Mouse (Mus musculus) CD4-positive, CD25-positive, alpha-beta regulatory T cell, adult 9 weeks (primary cell): ENCODE data around the gene Cdhr4. TPM values are rescaled to one million over a fixed set of nuclear protein-coding genes. Genes with fewer than 3 reads are reported as not detected.

Source experiments
- polyA plus RNA-seq: library from polyadenylated mRNA; unstranded; fragments of 100-300 nt; shearing (Covaris generic); gene quantifications from one replicate; pipeline ENCODE4 v1.2.1, GENCODE M21; 2017

Cdhr4 gene
- polyA plus RNA-seq: 0.42 TPM

GRCm38 (mm10) chr9:107992197-107992596 lies at the start of gene Cdhr4:
Gene Cdhr4 (plus strand): TSS chr9:107992497.

GRCm38 (mm10) chr9:107949922-107950235 lies 42.4 kb upstream of the Cdhr4 start, which contains the start of gene Traip:
Gene Traip (plus strand): TSS chr9:107950136.

GRCm38 (mm10) chr9:107975399-107976386 lies 16.6 kb upstream of the Cdhr4 start, which contains the start of gene Uba7:
Gene Uba7 (plus strand): TSS chr9:107975505.

GRCm38 (mm10) chr9:107982681-107983346 lies 9.5 kb upstream of the Cdhr4 start, which contains the start of gene Gm20661:
Gene Gm20661 (plus strand): TSS chr9:107983058.

GRCm38 (mm10) chr9:107985131-107986119 lies 6.9 kb upstream of the Cdhr4 start, which contains the start of gene Inka1:
Gene Inka1 (minus strand): TSS chr9:107985879.

GRCm38 (mm10) chr9:107996049-107996448 lies 3.8 kb downstream of the Cdhr4 start, which contains the start of gene Gm20662:
Gene Gm20662 (plus strand): TSS chr9:107996349.

GRCm38 (mm10) chr9:108001922-108002770 lies 9.8 kb downstream of the Cdhr4 start, which contains the start of gene Ip6k1:
Gene Ip6k1 (plus strand): TSS chr9:108002501.

GRCm38 (mm10) chr9:108049016-108049455 lies 56.7 kb downstream of the Cdhr4 start, which contains the start of gene Gmppb:
Gene Gmppb (plus strand): TSS chr9:108049242.

Other genes with a start within 250 kb of the Cdhr4 start
- 336 TPM for gene Rbm5, start 221.5 kb upstream of the Cdhr4 start, polyA plus RNA-seq
- gene Rbm6, start 119.3 kb upstream of the Cdhr4 start, polyA plus RNA-seq: 128 TPM
- 15.9 TPM for gene Mon1a, start 104.3 kb upstream of the Cdhr4 start, polyA plus RNA-seq
- not detected for gene Mst1r, start 85.6 kb upstream of the Cdhr4 start, polyA plus RNA-seq
- gene Actl11, start 64.0 kb upstream of the Cdhr4 start, polyA plus RNA-seq: not detected
- gene Camkv, start 56.8 kb upstream of the Cdhr4 start, polyA plus RNA-seq: not detected
- gene Traip, start 42.4 kb upstream of the Cdhr4 start, polyA plus RNA-seq: 4.0 TPM
- gene Uba7, start 17.0 kb upstream of the Cdhr4 start, polyA plus RNA-seq: 343 TPM
- gene Gm20661, start 9.4 kb upstream of the Cdhr4 start, polyA plus RNA-seq: not detected
- gene Inka1, start 6.6 kb upstream of the Cdhr4 start, polyA plus RNA-seq: 2.0 TPM
- not detected for gene Gm20662, start 3.9 kb downstream of the Cdhr4 start, polyA plus RNA-seq
- gene Ip6k1, start 10.0 kb downstream of the Cdhr4 start, polyA plus RNA-seq: 59.6 TPM
- gene Gmppb, start 56.7 kb downstream of the Cdhr4 start, polyA plus RNA-seq: 40.5 TPM
- 3.9 TPM for gene Amigo3, start 60.7 kb downstream of the Cdhr4 start, polyA plus RNA-seq
- 2.1 TPM for gene Mst1, start 87.9 kb downstream of the Cdhr4 start, polyA plus RNA-seq
- 172 TPM for gene Rnf123, start 90.8 kb downstream of the Cdhr4 start, polyA plus RNA-seq
- 108 TPM for gene Apeh, start 102.1 kb downstream of the Cdhr4 start, polyA plus RNA-seq
- gene Bsn, start 197.9 kb downstream of the Cdhr4 start, polyA plus RNA-seq: 0.60 TPM